Mouse (Mus musculus): Measurements from ENCODE around the gene Rbms2. TPM values are rescaled to one million over a fixed set of nuclear protein-coding genes. Genes with fewer than 3 reads are reported as not detected.
"Not testable (repeated sequence)": the region's sequence is repeated elsewhere in the genome, so short reads cannot be mapped to it uniquely, and the experiment has no call there.

Gene Rbms2
- polyA plus RNA-seq, 1 experiment from 2014 or later: 32.6 TPM

- not testable (repeated sequence) for H3K4me3 ChIP-seq (ENCODE audit: control insufficient read depth in 1 of 2, insufficient read depth in 1 of 2, low read depth in 1 of 2, low read length in 2 of 2); ATAC-seq (ENCODE audit: insufficient number of reproducible peaks, insufficient read depth, low FRiP score, low read depth)
- WGBS: 93% methylated on average over 3 of the region's 3 CpGs
Measured at GRCm38 (mm10) chr10:128192030-128192766, 12.1 kb upstream of the Rbms2 start.

GRCm38 (mm10) chr10:128191472-128191871 lies 11.4 kb upstream of the Rbms2 start:
- H3K4me3 ChIP-seq (ENCODE audit: control insufficient read depth in 1 of 2, insufficient read depth in 1 of 2, low read depth in 1 of 2, low read length in 2 of 2): no peak overlapping the region
- H3K27me3 ChIP-seq (ENCODE audit: control insufficient read depth, insufficient read depth, low read length): peaks cover 18% of the 10 kb centered on the region
- H3K9me3 ChIP-seq (ENCODE audit: control insufficient read depth, low read length): no peaks in the 10 kb centered on the region
- H3K27ac ChIP-seq (replicated peaks in 1 of 2; ENCODE audit: control insufficient read depth in 1 of 2, insufficient read depth in 1 of 2, low read depth in 2 of 2, low read length in 2 of 2): no peak overlapping the region
- no peak overlapping the region for H3K9ac ChIP-seq (ENCODE audit: low read length)
- no peak overlapping the region for H3K4me2 ChIP-seq (ENCODE audit: low read length)
- peaks cover 4 to 5% of the 10 kb centered on the region in 2 experiments; a peak in 1 of 4 replicates for H3K4me1 ChIP-seq (ENCODE audit: control insufficient read depth in 2 of 2, insufficient read depth in 2 of 2, low read length in 2 of 2)
- no peaks in the 10 kb centered on the region for H3K36me3 ChIP-seq (ENCODE audit: control insufficient read depth, insufficient read depth, low read length)
- ATAC-seq (ENCODE audit: insufficient number of reproducible peaks, insufficient read depth, low FRiP score, low read depth): no peak
- WGBS: 47% methylated on average over 2 of the region's 2 CpGs

More at GRCm38 (mm10) chr10:128192030-128192766, 12.1 kb upstream of the Rbms2 start:
- H3K27me3 ChIP-seq (ENCODE audit: control insufficient read depth, insufficient read depth, low read length): peaks cover 18% of the 10 kb centered on the region
- H3K4me2 ChIP-seq (ENCODE audit: low read length); H3K27ac ChIP-seq (replicated peaks in 1 of 2; ENCODE audit: control insufficient read depth in 1 of 2, insufficient read depth in 1 of 2, low read depth in 2 of 2, low read length in 2 of 2); H3K9me3 ChIP-seq (ENCODE audit: control insufficient read depth, low read length); H3K9ac ChIP-seq (ENCODE audit: low read length); H3K36me3 ChIP-seq (ENCODE audit: control insufficient read depth, insufficient read depth, low read length); H3K4me1 ChIP-seq (ENCODE audit: control insufficient read depth in 2 of 2, insufficient read depth in 2 of 2, low read length in 2 of 2): not testable (repeated sequence)

- ATAC-seq (ENCODE audit: insufficient number of reproducible peaks, insufficient read depth, low FRiP score, low read depth): no peak
- H3K27ac ChIP-seq (replicated peaks in 1 of 2; ENCODE audit: control insufficient read depth in 1 of 2, insufficient read depth in 1 of 2, low read depth in 2 of 2, low read length in 2 of 2): no peak overlapping the region
- no peak overlapping the region for H3K4me3 ChIP-seq (ENCODE audit: control insufficient read depth in 1 of 2, insufficient read depth in 1 of 2, low read depth in 1 of 2, low read length in 2 of 2)
- H3K36me3 ChIP-seq (ENCODE audit: control insufficient read depth, insufficient read depth, low read length): no peaks in the 10 kb centered on the region
- H3K4me1 ChIP-seq (ENCODE audit: control insufficient read depth in 2 of 2, insufficient read depth in 2 of 2, low read length in 2 of 2): no peaks in the 10 kb centered on the region
- WGBS: 50% methylated on average over 2 of the region's 2 CpGs
- 0 out of 2 replicates have a peak, but pooled peaks cover 3% of the 10 kb centered on the region for H3K27me3 ChIP-seq (ENCODE audit: control insufficient read depth, insufficient read depth, low read length)
- H3K9me3 ChIP-seq (ENCODE audit: control insufficient read depth, low read length): no peaks in the 10 kb centered on the region
- H3K4me2 ChIP-seq (ENCODE audit: low read length): no peak overlapping the region
- no peak overlapping the region for H3K9ac ChIP-seq (ENCODE audit: low read length)
Measured at GRCm38 (mm10) chr10:128188242-128188877, 8.3 kb upstream of the Rbms2 start.

GRCm38 (mm10) chr10:128187181-128187605 lies 7.1 kb upstream of the Rbms2 start:
- 45% methylated on average over 5 of the region's 5 CpGs for WGBS
- Histone ChIP-seq H3K4me3 (ENCODE audit: control insufficient read depth in 1 of 2, insufficient read depth in 1 of 2, low read depth in 1 of 2, low read length in 2 of 2) (no peak overlapping the region), H3K4me2 (ENCODE audit: low read length) (no peak overlapping the region), H3K4me1 (ENCODE audit: control insufficient read depth in 2 of 2, insufficient read depth in 2 of 2, low read length in 2 of 2) (no peaks in the 10 kb centered on the region), H3K36me3 (ENCODE audit: control insufficient read depth, insufficient read depth, low read length) (no peaks in the 10 kb centered on the region), H3K9me3 (ENCODE audit: control insufficient read depth, low read length) (no peaks in the 10 kb centered on the region), H3K9ac (ENCODE audit: low read length) (no peak overlapping the region), H3K27ac (replicated peaks in 1 of 2; ENCODE audit: control insufficient read depth in 1 of 2, insufficient read depth in 1 of 2, low read depth in 2 of 2, low read length in 2 of 2) (no peak overlapping the region), H3K27me3 (ENCODE audit: control insufficient read depth, insufficient read depth, low read length) (no peaks in the 10 kb centered on the region)
- no peak for ATAC-seq (ENCODE audit: insufficient number of reproducible peaks, insufficient read depth, low FRiP score, low read depth)

- Histone ChIP-seq H3K36me3 (ENCODE audit: control insufficient read depth, insufficient read depth, low read length) (no peaks in the 10 kb centered on the region), H3K4me1 (ENCODE audit: control insufficient read depth in 2 of 2, insufficient read depth in 2 of 2, low read length in 2 of 2) (no peaks in the 10 kb centered on the region), H3K27ac (replicated peaks in 1 of 2; ENCODE audit: control insufficient read depth in 1 of 2, insufficient read depth in 1 of 2, low read depth in 2 of 2, low read length in 2 of 2) (no peak overlapping the region), H3K9ac (ENCODE audit: low read length) (no peak overlapping the region), H3K4me2 (ENCODE audit: low read length) (no peak overlapping the region), H3K9me3 (ENCODE audit: control insufficient read depth, low read length) (no peaks in the 10 kb centered on the region), H3K27me3 (ENCODE audit: control insufficient read depth, insufficient read depth, low read length) (no peaks in the 10 kb centered on the region), H3K4me3 (ENCODE audit: control insufficient read depth in 1 of 2, insufficient read depth in 1 of 2, low read depth in 1 of 2, low read length in 2 of 2) (no peak overlapping the region)
- 53% methylated on average over 2 of the region's 2 CpGs for WGBS
- ATAC-seq (ENCODE audit: insufficient number of reproducible peaks, insufficient read depth, low FRiP score, low read depth): peak; percentile 55; the same call in 1 of the 2 replicates
Measured at GRCm38 (mm10) chr10:128185959-128186358, 5.9 kb upstream of the Rbms2 start.

GRCm38 (mm10) chr10:128185277-128185940 lies 5.3 kb upstream of the Rbms2 start:
- Histone ChIP-seq H3K27ac (replicated peaks in 1 of 2; ENCODE audit: control insufficient read depth in 1 of 2, insufficient read depth in 1 of 2, low read depth in 2 of 2, low read length in 2 of 2) (no peak overlapping the region), H3K4me2 (ENCODE audit: low read length) (no peak overlapping the region), H3K27me3 (ENCODE audit: control insufficient read depth, insufficient read depth, low read length) (no peaks in the 10 kb centered on the region), H3K36me3 (ENCODE audit: control insufficient read depth, insufficient read depth, low read length) (no peaks in the 10 kb centered on the region), H3K4me3 (ENCODE audit: control insufficient read depth in 1 of 2, insufficient read depth in 1 of 2, low read depth in 1 of 2, low read length in 2 of 2) (no peak overlapping the region), H3K4me1 (ENCODE audit: control insufficient read depth in 2 of 2, insufficient read depth in 2 of 2, low read length in 2 of 2) (no peaks in the 10 kb centered on the region), H3K9ac (ENCODE audit: low read length) (no peak overlapping the region), H3K9me3 (ENCODE audit: control insufficient read depth, low read length) (no peaks in the 10 kb centered on the region)
- ATAC-seq (ENCODE audit: insufficient number of reproducible peaks, insufficient read depth, low FRiP score, low read depth): no peak
- 79% methylated on average over 6 of the region's 6 CpGs for WGBS

- Histone ChIP-seq H3K36me3 (ENCODE audit: control insufficient read depth, insufficient read depth, low read length) (no peaks in the 10 kb centered on the region), H3K9me3 (ENCODE audit: control insufficient read depth, low read length) (no peaks in the 10 kb centered on the region), H3K4me3 (ENCODE audit: control insufficient read depth in 1 of 2, insufficient read depth in 1 of 2, low read depth in 1 of 2, low read length in 2 of 2) (no peak overlapping the region), H3K9ac (ENCODE audit: low read length) (no peak overlapping the region), H3K4me1 (ENCODE audit: control insufficient read depth in 2 of 2, insufficient read depth in 2 of 2, low read length in 2 of 2) (peaks cover 2 to 4% of the 10 kb centered on the region in 2 experiments; a peak in 1 of 4 replicates), H3K27me3 (ENCODE audit: control insufficient read depth, insufficient read depth, low read length) (no peaks in the 10 kb centered on the region), H3K27ac (replicated peaks in 1 of 2; ENCODE audit: control insufficient read depth in 1 of 2, insufficient read depth in 1 of 2, low read depth in 2 of 2, low read length in 2 of 2) (no peak overlapping the region), H3K4me2 (ENCODE audit: low read length) (no peak overlapping the region)
- no peak for ATAC-seq (ENCODE audit: insufficient number of reproducible peaks, insufficient read depth, low FRiP score, low read depth)
- WGBS: 84% methylated on average over 2 of the region's 2 CpGs
Measured at GRCm38 (mm10) chr10:128184296-128184695, 4.2 kb upstream of the Rbms2 start.
